Mouse (Mus musculus) midbrain, embryonic 11.5 days (tissue): ENCODE results near the gene Exosc10. TPM values are rescaled to one million over a fixed set of nuclear protein-coding genes. Genes with fewer than 3 reads are reported as not detected.

Source experiments
- ATAC-seq: fragments of 200-750 bp; cut with Nextera tagmentation; 2 replicates; pipeline ENCODE4 v1.8.0; 2017; ENCODE audit warnings: moderate TSS enrichment, moderate library complexity; ENCODE audit not compliant: low FRiP score
- DNase-seq: peaks from one replicate; pipeline ENCODE4 v3.0.0; 2015; ENCODE audit warnings: low spot score; ENCODE audit errors: missing footprints
- H3K27ac ChIP-seq: fragments of 300-500 bp; sonication (generic); 2 replicates; pipeline ENCODE4 v1.5.1; 2014; ENCODE audit warnings: low read depth, low read length
- H3K27me3 ChIP-seq: fragments of 300-500 bp; sonication (generic); 2 replicates; pipeline ENCODE4 v1.6.1; 2014; ENCODE audit warnings: mild to moderate bottlenecking, low read length, moderate library complexity, mixed read lengths; ENCODE audit not compliant: control insufficient read depth, insufficient read depth
- H3K36me3 ChIP-seq: fragments of 300-500 bp; sonication (generic); 2 replicates; pipeline ENCODE4 v1.6.1; 2014; ENCODE audit warnings: mild to moderate bottlenecking, low read length, moderate library complexity, mixed read lengths; ENCODE audit not compliant: control insufficient read depth, insufficient read depth
- H3K4me1 ChIP-seq: fragments of 300-500 bp; sonication (generic); 2 replicates; pipeline ENCODE4 v1.6.1; 2014; ENCODE audit warnings: low read length; ENCODE audit not compliant: control insufficient read depth, insufficient read depth
- H3K4me2 ChIP-seq: fragments of 300-500 bp; sonication (generic); 2 replicates; pipeline ENCODE4 v1.6.1; 2014; ENCODE audit warnings: mild to moderate bottlenecking, moderate library complexity
- H3K4me3 ChIP-seq: fragments of 300-500 bp; sonication (generic); 2 replicates; pipeline ENCODE4 v1.5.1; 2014; ENCODE audit warnings: low read depth, low read length
- H3K9ac ChIP-seq: fragments of 300-500 bp; sonication (generic); 2 replicates; pipeline ENCODE4 v1.6.1; 2014; ENCODE audit warnings: low read length
- H3K9me3 ChIP-seq: fragments of 300-500 bp; sonication (generic); 2 replicates; pipeline ENCODE4 v1.6.1; 2016; ENCODE audit warnings: low read length; ENCODE audit not compliant: control insufficient read depth
- WGBS: fragments of 180-500 bp; shearing (Covaris S2); extraction: QIAGEN DNeasy Blood & Tissue Kit; methylation state at CpG from one replicate; pipeline ENCODE4 v1.1.7; 2014; 5-methylcytosine and 5-hydroxymethylcytosine counted together
- polyA plus RNA-seq: library from polyadenylated mRNA; unstranded; fragments of >200 nt; fragmentation: Nextera tagmentation; extraction: Ambion mirVana; gene quantifications from 2 replicates; pipeline ENCODE4 v1.2.1, GENCODE M21; 2014

Exosc10 gene
- polyA plus RNA-seq: 101 and 107 TPM in 2 replicates

- Histone ChIP-seq H3K9me3 (no peaks in the 10 kb centered on the region), H3K4me2 (peak within 1 kb of the TSS; percentile 73), H3K4me1 (peaks cover 3% of the 10 kb centered on the region; the same call in 1 of the 2 replicates), H3K9ac (peak within 1 kb of the TSS; percentile 97), H3K27ac (peak within 1 kb of the TSS; percentile 88), H3K36me3 (peaks cover 33% of the 10 kb centered on the region), H3K4me3 (peak within 1 kb of the TSS; percentile 88), H3K27me3 (no peaks in the 10 kb centered on the region)
- ATAC-seq (peak; percentile 94), DNase-seq (peak; percentile 99)
- under 1% methylated on average over 59 of the region's 63 CpGs for WGBS
These were observed at the start of gene Exosc10 for GRCm38 (mm10) chr4:148558297-148559000. Gene Exosc10, plus strand, starts transcription at chr4:148558429.

GRCm38 (mm10) chr4:148509450-148510084 is 48.7 kb upstream of the Exosc10 start:
- WGBS: 87% methylated on average over 8 of the region's 8 CpGs
- no peak overlapping the region for H3K4me2 ChIP-seq
- no peak overlapping the region for H3K27ac ChIP-seq
- DNase-seq (peak; percentile 31), ATAC-seq (no peak)
- no peak overlapping the region for H3K4me3 ChIP-seq
- 0 out of 2 replicates have a peak, but pooled peaks cover 4% of the 10 kb centered on the region for H3K36me3 ChIP-seq
- no peaks in the 10 kb centered on the region for H3K27me3 ChIP-seq
- no peaks in the 10 kb centered on the region for H3K4me1 ChIP-seq
- no peaks in the 10 kb centered on the region for H3K9me3 ChIP-seq
- H3K9ac ChIP-seq: no peak overlapping the region

GRCm38 (mm10) chr4:148510691-148511090 is 47.5 kb upstream of the Exosc10 start:
- WGBS: 93% methylated on average over 4 of the region's 4 CpGs
- Histone ChIP-seq H3K4me2 (no peak overlapping the region), H3K27me3 (no peaks in the 10 kb centered on the region), H3K4me3 (no peak overlapping the region), H3K9me3 (no peaks in the 10 kb centered on the region), H3K27ac (no peak overlapping the region), H3K36me3 (peaks cover 9% of the 10 kb centered on the region; the same call in 1 of the 2 replicates), H3K4me1 (no peaks in the 10 kb centered on the region), H3K9ac (no peak overlapping the region)
- DNase-seq: peak; percentile 51
- ATAC-seq: no peak

DNA sequence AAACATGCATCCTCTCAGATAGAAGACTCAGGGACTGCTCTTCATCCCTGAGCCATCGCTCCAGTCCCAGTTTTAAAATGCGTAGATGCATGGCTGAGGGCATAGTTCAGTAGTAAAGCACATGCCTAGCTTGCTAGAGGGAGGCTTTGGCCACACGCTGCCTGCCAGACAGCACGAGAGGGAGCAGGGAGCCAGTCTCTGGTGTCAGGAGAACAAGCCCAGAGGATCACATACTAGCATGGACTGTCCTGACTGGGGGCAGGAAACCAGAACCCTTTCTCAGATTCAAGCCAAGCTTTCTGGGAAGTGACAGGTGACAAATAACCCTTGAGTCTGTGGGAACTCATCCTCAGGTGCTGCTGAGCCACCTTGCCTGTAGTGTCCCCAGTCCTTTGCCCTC is 46.9 kb upstream of the Exosc10 start:
- Histone ChIP-seq H3K9me3 (no peaks in the 10 kb centered on the region), H3K27me3 (no peaks in the 10 kb centered on the region), H3K9ac (no peak overlapping the region), H3K4me2 (no peak overlapping the region), H3K4me3 (no peak overlapping the region), H3K27ac (no peak overlapping the region), H3K4me1 (no peaks in the 10 kb centered on the region), H3K36me3 (peaks cover 9% of the 10 kb centered on the region; the same call in 1 of the 2 replicates)
- ATAC-seq (no peak), DNase-seq (peak; percentile 67)
- WGBS: 96% methylated on average over 4 of the region's 4 CpGs

DNA sequence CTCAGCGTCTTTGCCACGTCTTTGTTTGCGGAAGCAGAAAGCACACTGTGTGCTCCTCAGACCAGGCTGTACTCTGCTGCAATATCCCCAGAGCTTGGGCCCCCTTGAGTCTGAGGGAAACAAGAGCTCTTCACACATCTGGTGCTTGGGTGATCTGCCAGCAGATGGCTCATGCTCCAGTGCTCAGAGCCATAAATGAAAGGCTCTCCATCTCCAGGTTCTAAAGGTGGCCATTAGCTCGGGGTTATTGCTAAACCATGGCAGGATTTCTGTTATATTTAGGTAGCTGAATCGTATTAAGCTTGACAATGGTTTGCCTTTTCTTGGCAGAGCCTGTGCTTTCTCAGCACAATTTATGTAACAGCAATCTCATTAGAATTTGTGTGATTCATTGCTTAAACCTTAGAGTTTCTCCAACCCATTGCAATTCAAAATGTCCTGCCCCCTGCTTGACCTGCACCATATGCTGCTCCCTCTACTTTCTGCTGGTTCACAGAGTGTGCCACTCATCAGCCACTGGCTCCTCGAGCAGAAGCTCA is 45.1 kb upstream of the Exosc10 start:
- 81% methylated on average over 6 of the region's 6 CpGs for WGBS
- Histone ChIP-seq H3K27ac (no peak overlapping the region), H3K4me3 (no peak overlapping the region), H3K27me3 (no peaks in the 10 kb centered on the region), H3K36me3 (peaks cover 9% of the 10 kb centered on the region; the same call in 1 of the 2 replicates), H3K9me3 (no peaks in the 10 kb centered on the region), H3K4me1 (peaks cover 6% of the 10 kb centered on the region; the same call in 1 of the 2 replicates), H3K4me2 (no peak overlapping the region), H3K9ac (no peak overlapping the region)
- DNase-seq (peak; percentile 21), ATAC-seq (no peak)

DNA sequence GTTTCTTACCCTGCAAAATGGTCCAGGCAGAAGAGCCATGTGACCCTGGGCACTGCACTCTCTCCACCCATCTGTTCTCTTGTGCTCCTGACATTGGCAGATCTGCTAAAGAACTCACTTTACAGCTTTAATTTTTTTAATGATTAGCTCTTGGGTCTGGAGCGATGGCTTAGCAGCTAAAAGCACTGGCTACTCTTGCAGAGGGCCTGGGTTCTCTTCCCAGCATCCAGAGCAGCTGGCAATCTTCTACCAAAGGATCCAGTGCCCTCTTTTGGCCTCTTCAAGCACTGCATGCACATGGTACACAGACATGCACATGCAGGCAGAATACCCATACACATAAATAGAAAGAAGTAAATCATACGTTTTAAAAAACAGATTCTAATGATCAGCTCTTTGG is 42.9 kb upstream of the Exosc10 start:
- no peaks in the 10 kb centered on the region for H3K9me3 ChIP-seq
- peaks cover 15% of the 10 kb centered on the region; the same call in 1 of the 2 replicates for H3K4me1 ChIP-seq
- H3K36me3 ChIP-seq: peaks cover 7% of the 10 kb centered on the region; the same call in 1 of the 2 replicates
- DNase-seq: no peak
- H3K9ac ChIP-seq: no peak overlapping the region
- WGBS: 89% methylated on average over 2 of the region's 2 CpGs
- H3K4me3 ChIP-seq: no peak overlapping the region
- no peaks in the 10 kb centered on the region for H3K27me3 ChIP-seq
- ATAC-seq: no peak
- no peak overlapping the region for H3K27ac ChIP-seq
- no peak overlapping the region for H3K4me2 ChIP-seq

DNA sequence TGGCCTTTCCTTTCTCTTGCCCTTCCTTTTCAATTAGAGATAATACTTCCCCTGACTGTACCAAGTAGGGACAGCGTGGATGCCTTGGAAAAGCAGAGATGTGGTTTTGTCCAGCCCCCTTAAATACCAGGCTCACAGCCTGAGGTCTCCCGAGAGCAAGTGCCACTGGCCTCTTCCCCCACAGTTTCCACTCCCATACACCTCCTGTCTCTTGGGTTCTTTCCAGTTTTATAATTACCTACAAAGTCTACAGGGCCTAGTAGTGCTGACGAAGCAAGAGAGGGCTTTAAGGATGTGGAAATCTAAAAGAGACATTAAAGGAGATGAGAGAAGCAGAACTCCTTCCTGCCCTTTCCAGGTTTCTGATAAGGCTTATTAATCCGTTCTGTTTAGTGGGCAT is 40.4 kb upstream of the Exosc10 start:
- H3K36me3 ChIP-seq: peaks cover 12% of the 10 kb centered on the region; the same call in 1 of the 2 replicates
- 38% methylated on average over 4 of the region's 4 CpGs for WGBS
- no peak for ATAC-seq

GRCm38 (mm10) chr4:148518235-148518795 is 39.9 kb upstream of the Exosc10 start:
- Histone ChIP-seq H3K4me1 (peaks cover 15% of the 10 kb centered on the region; the same call in 1 of the 2 replicates), H3K27me3 (no peaks in the 10 kb centered on the region), H3K36me3 (peaks cover 12% of the 10 kb centered on the region; the same call in 1 of the 2 replicates), H3K27ac (peak overlapping the region; percentile 41), H3K4me3 (no peak overlapping the region), H3K9me3 (no peaks in the 10 kb centered on the region), H3K9ac (peak overlapping the region; percentile 14; the same call in 1 of the 2 replicates), H3K4me2 (no peak overlapping the region)
- peak; percentile 89 for DNase-seq
- WGBS: 6% methylated on average over 5 of the region's 5 CpGs
- peak; percentile 87 for ATAC-seq

More for the DNA sequence above, 40.4 kb upstream of the Exosc10 start:
- Histone ChIP-seq H3K4me2 (no peak overlapping the region), H3K4me1 (peaks cover 15% of the 10 kb centered on the region; the same call in 1 of the 2 replicates), H3K9me3 (no peaks in the 10 kb centered on the region), H3K9ac (no peak overlapping the region), H3K27ac (peak overlapping the region; percentile 41), H3K4me3 (no peak overlapping the region), H3K27me3 (no peaks in the 10 kb centered on the region)
- DNase-seq: peak; percentile 86
